Mouse (Mus musculus) heart, adult 10 weeks (tissue): ENCODE measurements around the gene Ints11. TPM values are rescaled to one million over a fixed set of nuclear protein-coding genes. Genes with fewer than 3 reads are reported as not detected.

Source experiments
- polyA plus RNA-seq: library from polyadenylated mRNA; stranded (reverse); fragments of 350-450 nt; fragmentation: Illumina TruSeq; extraction: RNeasy Lipid Tissue Mini Kit (QIAGEN cat#74804); gene quantifications from one replicate; pipeline ENCODE4 v1.2.3, GENCODE M21; 2014; ENCODE audit warnings: low read depth, low replicate concordance

Gene Ints11
- 19.1 TPM for polyA plus RNA-seq

GRCm38 (mm10) chr4:155869317-155870033, at the start of gene Ints11, which contains the start of gene Cptp:
Gene Ints11 (plus strand): TSS chr4:155869546.
Gene Cptp (minus strand): TSS chr4:155869440.

GRCm38 (mm10) chr4:155831205-155831766, 38.1 kb upstream of the Ints11 start, which contains the start of gene Aurkaip1:
Gene Aurkaip1 (plus strand): TSS chr4:155831272.

GRCm38 (mm10) chr4:155839483-155839910, 29.8 kb upstream of the Ints11 start, which contains the start of gene Mxra8:
Gene Mxra8 (plus strand): TSS chr4:155839680.

GRCm38 (mm10) chr4:155846871-155847578, 22.3 kb upstream of the Ints11 start, which contains the start of gene Dvl1:
Gene Dvl1 (plus strand): TSS chr4:155847402.

GRCm38 (mm10) chr4:155863001-155863400, 6.3 kb upstream of the Ints11 start, which contains the start of gene Tas1r3:
Gene Tas1r3 (minus strand): TSS chr4:155863362.

GRCm38 (mm10) chr4:155891551-155892001, 22.2 kb downstream of the Ints11 start, which contains the start of the genes Pusl1 and Acap3:
Gene Pusl1 (minus strand): TSS chr4:155891781.
Gene Acap3 (plus strand): TSS chr4:155891822.

Other genes with a start within 250 kb of the Ints11 start
- gene Cdk11b, start 244.7 kb upstream of the Ints11 start, polyA plus RNA-seq, result 71.4 TPM
- gene Gm10563, start 224.1 kb upstream of the Ints11 start, polyA plus RNA-seq, result not detected
- gene Mmp23, start 216.2 kb upstream of the Ints11 start, polyA plus RNA-seq, result 17.1 TPM
- gene Mib2, start 200.3 kb upstream of the Ints11 start, polyA plus RNA-seq, result 29.0 TPM
- 2.0 TPM for gene Fndc10, start 175.2 kb upstream of the Ints11 start, polyA plus RNA-seq
- gene Ssu72, start 164.7 kb upstream of the Ints11 start, polyA plus RNA-seq, result 55.4 TPM
- gene Tmem240, start 134.7 kb upstream of the Ints11 start, polyA plus RNA-seq, result 0.79 TPM
- 67.4 TPM for gene Atad3a, start 108.5 kb upstream of the Ints11 start, polyA plus RNA-seq
- 11.3 TPM for gene Vwa1, start 94.8 kb upstream of the Ints11 start, polyA plus RNA-seq
- 1.1 TPM for gene Tmem88b, start 83.7 kb upstream of the Ints11 start, polyA plus RNA-seq
- gene Ankrd65, start 79.1 kb upstream of the Ints11 start, polyA plus RNA-seq, result not detected
- 93.6 TPM for gene Mrpl20, start 66.7 kb upstream of the Ints11 start, polyA plus RNA-seq
- gene Ccnl2, start 57.1 kb upstream of the Ints11 start, polyA plus RNA-seq, result 89.2 TPM
- 129 TPM for gene Aurkaip1, start 38.3 kb upstream of the Ints11 start, polyA plus RNA-seq
- 44.3 TPM for gene Mxra8, start 29.9 kb upstream of the Ints11 start, polyA plus RNA-seq
- 41.8 TPM for gene Dvl1, start 22.1 kb upstream of the Ints11 start, polyA plus RNA-seq
- gene Tas1r3, start 6.2 kb upstream of the Ints11 start, polyA plus RNA-seq, result 0.21 TPM
- gene Cptp, start 106 bp upstream of the Ints11 start, polyA plus RNA-seq, result 4.2 TPM
- 15.5 TPM for gene Pusl1, start 22.2 kb downstream of the Ints11 start, polyA plus RNA-seq
- gene Acap3, start 22.3 kb downstream of the Ints11 start, polyA plus RNA-seq, result 10.2 TPM
- gene Ube2j2, start 74.3 kb downstream of the Ints11 start, polyA plus RNA-seq, result 50.9 TPM
- gene C1qtnf12, start 92.8 kb downstream of the Ints11 start, polyA plus RNA-seq, result 18.6 TPM
- gene B3galt6, start 123.1 kb downstream of the Ints11 start, polyA plus RNA-seq, result 2.0 TPM
- 104 TPM for gene Sdf4, start 123.3 kb downstream of the Ints11 start, polyA plus RNA-seq
- gene Tnfrsf4, start 144.3 kb downstream of the Ints11 start, polyA plus RNA-seq, result not detected
- gene Tnfrsf18, start 156.6 kb downstream of the Ints11 start, polyA plus RNA-seq, result not detected
- not detected for gene Ttll10, start 189.9 kb downstream of the Ints11 start, polyA plus RNA-seq
- gene 9430015G10Rik, start 240.4 kb downstream of the Ints11 start, polyA plus RNA-seq, result 5.9 TPM